Comparison of ENCODE assay signal across 8 mouse cellular contexts in the genomic region with DNA sequence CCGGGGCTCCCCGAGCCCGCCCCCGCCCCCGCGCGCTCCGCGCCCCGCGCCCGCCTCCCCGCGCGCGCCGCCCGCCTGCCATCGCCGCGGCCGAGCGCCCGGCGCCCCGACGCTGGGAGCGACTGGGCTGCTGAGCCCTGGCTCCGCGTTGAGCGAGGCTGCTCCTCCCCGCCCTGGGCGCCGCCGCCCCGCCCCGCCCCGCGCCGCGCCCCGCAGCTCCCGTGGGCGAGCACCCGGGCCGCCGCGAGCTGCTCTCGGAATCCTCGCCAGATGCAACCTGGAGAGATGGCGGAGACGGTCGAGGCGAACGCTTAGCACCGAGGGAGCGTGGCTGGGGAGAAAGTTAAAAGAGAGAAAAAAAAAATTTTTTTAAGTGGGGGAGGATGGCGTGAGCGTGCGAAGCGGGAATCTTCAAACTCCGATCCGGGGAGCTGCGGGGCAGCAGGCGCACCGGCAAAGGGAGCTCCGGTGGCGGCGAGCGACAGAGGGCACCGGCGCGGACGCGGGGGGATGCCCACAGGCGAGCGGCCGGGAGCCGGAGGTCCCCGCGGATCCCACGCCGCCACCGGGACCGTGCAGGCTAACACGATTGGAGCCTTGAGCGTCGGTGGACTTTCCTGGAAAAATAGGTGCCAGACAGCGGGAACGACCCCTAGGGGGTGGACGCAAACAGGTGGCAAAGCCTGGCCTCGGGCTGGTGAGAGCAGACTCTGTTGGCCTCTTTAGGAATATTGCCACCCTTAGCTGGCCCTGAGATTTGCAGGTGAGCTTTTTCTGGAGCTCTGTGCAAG. TPM values are rescaled to one million over a fixed set of nuclear protein-coding genes. Genes with fewer than 3 reads are reported as not detected.
A peak's percentile ranks its signal among the peaks of the same experiment; 100 is the strongest.
DNase-seq lines count a peak whose midpoint lies in the region; ATAC-seq lines count a peak whose summit lies in the region.

A gene (minus strand): TSS at position 120 of the 791 bp plus-strand sequence.

- ATAC-seq in heart, embryonic 16.5 days (replicated peaks; ENCODE audit: extremely low read depth, insufficient read depth, low FRiP score) = peak; percentile 77
- ATAC-seq in lung, embryonic 16.5 days (ENCODE audit: low read depth) = peak; percentile 91

- DNase-seq in CD4-positive, CD25-positive, alpha-beta regulatory T cell, adult 2 months (ENCODE audit: low read depth, low spot score) = peak; percentile 74
- peak; percentile 42 for DNase-seq in R1 (ENCODE audit: low read depth, low spot score)
- DNase-seq in embryo, embryonic 10.5 days (ENCODE audit: low spot score) = peak; percentile 64
- peak; percentile 56 to 68 for DNase-seq in layer of hippocampus, postnatal 10 days (ENCODE audit: low spot score in 2 of 2)
- DNase-seq in ovary, postnatal 14 days (ENCODE audit: low spot score) = peak; percentile 11
- no peak for DNase-seq in spleen, postnatal 36 days (ENCODE audit: low spot score in 2 of 2)

- peak within 1 kb of the TSS; percentile 79 for H3K4me3 ChIP-seq in heart, embryonic 16.5 days (ENCODE audit: low read length)
- H3K4me3 ChIP-seq in lung, embryonic 16.5 days (ENCODE audit: low read length) = peak within 1 kb of the TSS; percentile 77

- peaks cover 11% of the 10 kb centered on the region for H3K4me1 ChIP-seq in heart, embryonic 16.5 days (ENCODE audit: control insufficient read depth, insufficient read depth, low read length)
- peaks cover 8% of the 10 kb centered on the region; the same call in 1 of the 2 replicates for H3K4me1 ChIP-seq in lung, embryonic 16.5 days (replicated peaks; ENCODE audit: control insufficient read depth, insufficient read depth, low read length)

- no peaks in the 10 kb centered on the region for H3K27me3 ChIP-seq in heart, embryonic 16.5 days (ENCODE audit: control insufficient read depth, insufficient read depth, low read length)
- no peaks in the 10 kb centered on the region; the same call in 1 of the 2 replicates for H3K27me3 ChIP-seq in lung, embryonic 16.5 days (ENCODE audit: control insufficient read depth, insufficient read depth, low read depth, low read length)

- H3K4me2 ChIP-seq in heart, embryonic 16.5 days (ENCODE audit: low read depth, low read length) = peak within 1 kb of the TSS; percentile 98
- H3K4me2 ChIP-seq in lung, embryonic 16.5 days (ENCODE audit: low read depth, low read length) = peak within 1 kb of the TSS; percentile 99

- H3K9me3 ChIP-seq in heart, embryonic 16.5 days (replicated peaks; ENCODE audit: control insufficient read depth, low read length) = peaks cover 3% of the 10 kb centered on the region
- peaks cover 4% of the 10 kb centered on the region for H3K9me3 ChIP-seq in lung, embryonic 16.5 days (ENCODE audit: control insufficient read depth, low read length)

- peak within 1 kb of the TSS; percentile 76 for H3K9ac ChIP-seq in heart, embryonic 16.5 days (ENCODE audit: low read length)
- H3K9ac ChIP-seq in lung, embryonic 16.5 days (ENCODE audit: low read length) = peak within 1 kb of the TSS; percentile 75

- H3K36me3 ChIP-seq in heart, embryonic 16.5 days (ENCODE audit: control insufficient read depth, insufficient read depth) = no peaks in the 10 kb centered on the region
- H3K36me3 ChIP-seq in lung, embryonic 16.5 days (ENCODE audit: control insufficient read depth, insufficient read depth, low read length) = no peaks in the 10 kb centered on the region

- no peak within 1 kb of the TSS for H3K27ac ChIP-seq in heart, embryonic 16.5 days (ENCODE audit: low read length)
- H3K27ac ChIP-seq in lung, embryonic 16.5 days (ENCODE audit: low read length) = no peak within 1 kb of the TSS

- under 1% methylated on average over 70 of the region's 92 CpGs for WGBS in heart, embryonic 16.5 days
- WGBS in lung, embryonic 16.5 days = under 1% methylated on average over 65 of the region's 92 CpGs

RNA-seq across cellular contexts. Expression of the gene that starts here (rescaled TPM):
- polyA plus RNA-seq in heart, embryonic 16.5 days (2015; fragmentation: Nextera tagmentation; extraction: Ambion mirVana) = 3.6 and 4.9 TPM in 2 replicates
- total RNA-seq in layer of hippocampus, postnatal 10 days (2021) = 10 to 100 TPM; 80.0 to 80.3 TPM
- polyA plus RNA-seq in lung, embryonic 16.5 days (2015; fragmentation: Nextera tagmentation; extraction: Ambion mirVana) = 2.3 and 3.2 TPM in 2 replicates

Comparison
In these comparisons a context has a peak if more than half of its experiments do, and no peak if none do; other contexts are left out.
1. DNase-seq: peak in CD4-positive, CD25-positive, alpha-beta regulatory T cell, adult 2 months (single experiment), R1 (single experiment), embryo, embryonic 10.5 days (single experiment), layer of hippocampus, postnatal 10 days (2 of 2) and ovary, postnatal 14 days (single experiment); none in spleen, postnatal 36 days (0 of 2).